Mouse (Mus musculus): Measurements from ENCODE around the gene Rad18. TPM values are rescaled to one million over a fixed set of nuclear protein-coding genes. Genes with fewer than 3 reads are reported as not detected.

The Rad18 gene
- total RNA-seq, 1 experiment from 2014 or later, result 39.6 TPM

DNA sequence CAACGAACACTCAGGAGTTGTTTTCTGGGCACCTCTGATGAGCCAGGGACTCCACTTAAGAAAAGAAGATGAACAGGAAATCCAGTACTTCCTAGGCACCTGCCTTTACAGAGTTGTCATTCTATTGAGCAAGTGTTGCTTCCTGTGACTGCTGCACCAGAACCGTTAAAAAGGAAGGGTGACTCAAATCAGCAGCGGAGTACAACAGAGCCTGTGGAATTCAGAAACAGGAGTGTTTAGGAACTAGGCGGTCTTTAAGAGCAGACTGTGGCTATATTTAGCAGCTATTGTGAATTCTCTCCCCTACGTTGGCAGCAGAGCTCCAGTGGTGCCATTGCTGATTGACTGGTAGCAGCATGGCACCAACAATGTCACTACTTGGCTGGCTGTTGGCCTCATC is 119.3 kb downstream of the Rad18 start:
- peak; percentile 64 to 78 for ATAC-seq (replicated peaks in 1 of 2; ENCODE audit: insufficient read depth in 1 of 2, low FRiP score in 2 of 2, low TSS enrichment in 1 of 2, low read depth in 1 of 2, poor library complexity in 2 of 2, severe bottlenecking in 2 of 2)

DNA sequence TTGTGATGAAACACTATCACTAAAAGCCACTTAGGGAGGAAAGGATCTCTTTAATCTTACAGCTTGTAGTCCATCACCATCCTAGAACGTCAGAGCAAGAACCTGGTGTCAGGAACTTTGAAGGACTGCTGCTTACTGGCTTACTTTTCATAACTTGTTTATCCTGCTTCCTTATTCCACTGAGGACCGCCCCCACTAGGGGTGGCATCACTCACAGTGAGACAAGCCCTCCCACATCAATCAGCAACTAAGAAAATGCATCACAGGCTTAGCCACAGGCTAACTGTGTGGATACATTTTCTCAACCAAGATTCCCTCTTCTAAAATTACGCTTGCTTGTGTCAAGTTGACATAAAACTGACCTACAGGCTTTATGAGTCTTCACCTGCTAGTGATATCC is 121.9 kb downstream of the Rad18 start:
- ATAC-seq (replicated peaks in 1 of 2; ENCODE audit: insufficient read depth in 1 of 2, low FRiP score in 2 of 2, low TSS enrichment in 1 of 2, low read depth in 1 of 2, poor library complexity in 2 of 2, severe bottlenecking in 2 of 2), result no peak; a peak in 1 of 4 replicates

DNA sequence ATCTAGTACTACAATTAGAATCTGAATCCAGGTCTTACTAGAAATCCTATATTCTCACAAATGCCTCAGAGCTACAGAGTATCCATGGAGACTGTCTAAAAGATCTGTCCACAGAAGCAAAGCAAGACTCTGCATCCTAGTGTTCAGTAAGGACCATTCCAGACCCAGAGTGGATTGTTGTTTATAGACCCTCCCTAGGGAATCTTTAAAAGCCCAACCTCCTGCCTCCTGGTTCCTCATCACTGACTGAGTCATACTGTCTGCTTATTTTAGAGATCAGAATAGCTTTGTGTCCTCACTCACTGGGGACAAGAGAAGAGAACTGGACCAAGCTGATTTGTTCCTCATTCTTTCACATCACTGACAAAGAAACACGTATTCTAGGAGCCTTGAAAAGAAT is 126.1 kb downstream of the Rad18 start:
- ATAC-seq (replicated peaks in 1 of 2; ENCODE audit: insufficient read depth in 1 of 2, low FRiP score in 2 of 2, low TSS enrichment in 1 of 2, low read depth in 1 of 2, poor library complexity in 2 of 2, severe bottlenecking in 2 of 2), result no peak

Other genes with a start within 250 kb of the Rad18 start
- not detected in 2 replicates for gene Cav3, start 237.2 kb downstream of the Rad18 start, total RNA-seq (2017)
- not detected in 2 replicates for gene Oxtr, start 206.7 kb downstream of the Rad18 start, total RNA-seq (2017)